Mouse (Mus musculus): ENCODE results near the gene Rap2c.

DNA sequence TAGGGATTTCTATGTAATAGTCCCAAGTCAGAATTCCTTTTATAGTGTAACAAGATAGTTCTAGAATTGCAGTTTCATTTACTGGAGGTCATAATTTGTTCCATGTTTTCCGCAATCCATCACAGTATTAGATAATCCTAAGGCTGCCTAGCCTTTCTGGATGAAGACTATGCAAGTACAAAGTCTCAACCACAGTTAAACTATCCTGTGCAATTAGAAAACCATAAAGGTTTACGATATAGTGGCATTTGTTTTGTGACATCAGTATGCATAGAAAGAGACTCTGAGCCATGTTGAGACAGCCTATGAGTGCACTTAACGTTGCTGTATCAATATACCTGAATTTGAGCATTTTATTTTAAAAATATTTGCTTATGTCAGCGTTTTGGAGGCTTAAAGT lies 42.4 kb upstream of the Rap2c start:
- TF ChIP-seq POLR2A (IDR thresholded peaks at IDR 0.05; ENCODE audit: control insufficient read depth, extremely low read depth, insufficient read depth, low read length, poor library complexity) = no peak
- no peak for TF ChIP-seq CTCF (IDR thresholded peaks at IDR 0.05; ENCODE audit: borderline replicate concordance, control insufficient read depth, extremely low read depth, insufficient read depth, low read length, poor library complexity)

Data from thymus, adult 2 months (tissue).